Mouse (Mus musculus) embryonic fibroblast, embryonic 13.5 days (primary cell): Measurements from ENCODE around the gene Tcf7.

Experiments
- CTCF ChIP-seq: IDR thresholded peaks from 2 replicates; pipeline ENCODE4 v1.5.1; 2011; ENCODE audit warnings: mild to moderate bottlenecking, control low read depth, low read length, moderate library complexity, borderline replicate concordance; ENCODE audit not compliant: insufficient read depth
- POLR2A ChIP-seq: IDR thresholded peaks from 2 replicates; pipeline ENCODE4 v1.6.1; 2011; ENCODE audit warnings: low read depth, mild to moderate bottlenecking, control low read depth, low read length, moderate library complexity

GRCm38 (mm10) chr11:52283596-52284571 lies 1.1 kb upstream of the Tcf7 start:
- TF ChIP-seq CTCF (no peak), POLR2A (no peak)
